Mouse (Mus musculus) embryonic facial prominence, embryonic 14.5 days (tissue): ENCODE measurements around the gene Rgs9bp. TPM values are rescaled to one million over a fixed set of nuclear protein-coding genes. Genes with fewer than 3 reads are reported as not detected.
A peak's percentile ranks its signal among the peaks of the same experiment; 100 is the strongest.
"Not testable (repeated sequence)": the region's sequence is repeated elsewhere in the genome, so short reads cannot be mapped to it uniquely, and the experiment has no call there.

ENCODE experiments used
- ATAC-seq: fragments of 200-750 bp; cut with Nextera tagmentation; 2 replicates; pipeline ENCODE4 v1.8.0; 2017; ENCODE audit warnings: low read depth, moderate number of reproducible peaks, moderate TSS enrichment
- DNase-seq: peaks from one replicate; pipeline ENCODE4 v3.0.0-alpha.2; 2015; ENCODE audit warnings: low spot score
- H3K27ac ChIP-seq: fragments of 300-500 bp; sonication (generic); replicated peaks from 2 replicates; pipeline ENCODE4 v1.5.1; 2014; ENCODE audit warnings: low read depth, mild to moderate bottlenecking, low read length, moderate library complexity
- H3K27me3 ChIP-seq: fragments of 300-500 bp; sonication (generic); replicated peaks from 2 replicates; pipeline ENCODE4 v1.6.1; 2014; ENCODE audit warnings: low read length; ENCODE audit not compliant: control insufficient read depth, insufficient read depth
- H3K36me3 ChIP-seq: fragments of 300-500 bp; sonication (generic); 2 replicates; pipeline ENCODE4 v1.6.1; 2014; ENCODE audit warnings: low read length, mixed read lengths; ENCODE audit not compliant: control insufficient read depth, insufficient read depth
- H3K4me1 ChIP-seq: fragments of 300-500 bp; sonication (generic); 2 replicates; pipeline ENCODE4 v1.6.1; 2014; ENCODE audit warnings: antibody characterized with exemption, low read length; ENCODE audit not compliant: control insufficient read depth, insufficient read depth
- H3K4me2 ChIP-seq: fragments of 300-500 bp; sonication (generic); 2 replicates; pipeline ENCODE4 v1.6.1; 2014; ENCODE audit warnings: low read depth, mild to moderate bottlenecking, low read length, moderate library complexity, mixed read lengths
- H3K4me3 ChIP-seq: fragments of 300-500 bp; sonication (generic); 2 replicates; pipeline ENCODE4 v1.5.1; 2014; ENCODE audit warnings: low read depth, mild to moderate bottlenecking, low read length
- H3K9ac ChIP-seq: fragments of 300-500 bp; sonication (generic); 2 replicates; pipeline ENCODE4 v1.6.1; 2014; ENCODE audit warnings: low read depth, mild to moderate bottlenecking, low read length, moderate library complexity, mixed read lengths
- H3K9me3 ChIP-seq: fragments of 300-500 bp; sonication (generic); 2 replicates; pipeline ENCODE4 v1.6.1; 2016; ENCODE audit warnings: low read length; ENCODE audit not compliant: control insufficient read depth
- WGBS: fragments of 180-500 bp; shearing (Covaris S2); extraction: QIAGEN DNeasy Blood & Tissue Kit; methylation state at CpG from one replicate; pipeline ENCODE4 v1.1.7; 2014; 5-methylcytosine and 5-hydroxymethylcytosine counted together
- polyA plus RNA-seq: library from polyadenylated mRNA; unstranded; fragments of >200 nt; fragmentation: Nextera tagmentation; extraction: Ambion mirVana; gene quantifications from 2 replicates; pipeline ENCODE4 v1.2.1, GENCODE M21; 2014

The Rgs9bp gene
- polyA plus RNA-seq, 1 experiment from 2014 or later = 0.22 TPM

DNA sequence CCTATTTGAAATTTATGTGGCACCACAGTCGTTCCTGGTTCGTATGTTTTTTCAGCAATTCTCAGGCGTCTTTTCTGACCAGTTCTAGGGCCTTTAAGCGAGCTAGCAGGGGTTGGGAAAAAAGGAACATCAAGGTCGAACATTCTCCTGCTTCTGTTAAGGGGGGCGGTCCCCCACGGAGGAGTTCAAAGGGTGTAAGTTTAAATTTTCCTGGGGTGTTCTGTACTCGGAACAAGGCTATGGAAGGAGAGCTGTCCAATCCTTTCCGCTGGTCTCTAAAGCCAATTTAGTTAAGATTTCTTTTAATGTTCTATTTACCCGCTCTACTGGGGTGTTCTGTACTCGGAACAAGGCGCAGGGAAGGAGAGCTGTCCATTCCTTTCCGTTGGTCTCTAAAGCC, 19.4 kb downstream of the Rgs9bp start:
- H3K9me3 ChIP-seq, DNase-seq: not testable (repeated sequence)

GRCm38 (mm10) chr7:35564872-35565271, 20.5 kb downstream of the Rgs9bp start:
- not testable (repeated sequence) for H3K9me3 ChIP-seq, H3K27me3 ChIP-seq, H3K4me1 ChIP-seq, ATAC-seq, H3K27ac ChIP-seq, H3K4me2 ChIP-seq, H3K4me3 ChIP-seq, DNase-seq, H3K36me3 ChIP-seq, H3K9ac ChIP-seq
- 80% methylated on average over 10 of the region's 10 CpGs for WGBS

More for the DNA sequence above, 19.4 kb downstream of the Rgs9bp start:
- not testable (repeated sequence) for H3K9ac ChIP-seq, H3K4me3 ChIP-seq, H3K36me3 ChIP-seq, ATAC-seq, H3K4me1 ChIP-seq, H3K27me3 ChIP-seq, H3K4me2 ChIP-seq, H3K27ac ChIP-seq
- 76% methylated on average over 13 of the region's 13 CpGs for whole genome bisulfite sequencing

DNA sequence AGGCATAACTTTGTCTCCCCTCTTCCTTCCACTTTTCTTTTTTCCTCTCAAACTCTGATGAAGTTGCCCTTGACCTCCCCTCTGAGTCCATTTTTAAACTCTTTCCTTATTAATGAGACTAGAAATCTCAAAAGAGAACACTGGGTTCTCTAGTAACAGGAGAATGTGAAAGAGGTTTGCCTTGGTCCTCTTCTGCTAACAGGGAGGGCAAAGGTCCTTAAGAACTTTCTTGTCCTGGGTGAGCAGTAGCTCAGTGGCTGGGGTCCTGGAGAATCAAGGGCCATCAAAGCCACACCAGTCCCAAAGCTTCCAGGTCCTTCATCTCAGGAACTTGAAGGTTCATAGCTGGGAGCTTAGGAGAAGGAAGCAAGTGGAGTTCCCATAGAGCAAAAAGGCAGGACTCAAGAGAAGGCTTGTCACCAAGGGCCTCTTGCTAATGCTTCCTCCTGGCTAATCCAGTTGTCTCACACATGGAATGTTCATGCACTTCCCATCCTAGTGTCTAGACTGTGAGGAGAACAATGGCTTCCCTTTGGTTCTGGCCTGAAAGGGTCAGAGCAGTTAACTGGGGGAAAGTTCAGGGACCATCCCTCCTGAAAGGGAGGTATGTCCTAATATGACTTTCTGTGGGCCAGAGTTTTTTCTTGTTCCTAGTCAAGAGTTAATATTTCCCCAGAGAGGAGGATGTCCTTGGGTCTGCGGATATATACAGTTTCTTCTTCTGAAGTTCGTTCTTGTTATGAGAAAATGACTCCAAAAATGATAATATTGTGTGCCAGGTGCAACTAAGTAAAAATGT, 21.1 kb downstream of the Rgs9bp start:
- ATAC-seq (no peak), DNase-seq (no peak)
- no peaks in the 10 kb centered on the region for H3K9me3 ChIP-seq
- H3K4me3 ChIP-seq = no peak overlapping the region
- no peak overlapping the region for H3K4me2 ChIP-seq
- no peak overlapping the region for H3K9ac ChIP-seq
- H3K4me1 ChIP-seq = no peaks in the 10 kb centered on the region
- 77% methylated on average over 2 of the region's 2 CpGs for WGBS
- H3K27ac ChIP-seq = no peak overlapping the region
- H3K36me3 ChIP-seq = no peaks in the 10 kb centered on the region
- H3K27me3 ChIP-seq = no peaks in the 10 kb centered on the region

GRCm38 (mm10) chr7:35563071-35563470, 22.3 kb downstream of the Rgs9bp start:
- no peak for DNase-seq
- Histone ChIP-seq H3K4me1 (no peaks in the 10 kb centered on the region), H3K27me3 (no peaks in the 10 kb centered on the region), H3K27ac (no peak overlapping the region), H3K9me3 (no peaks in the 10 kb centered on the region), H3K4me2 (no peak overlapping the region), H3K36me3 (no peaks in the 10 kb centered on the region), H3K9ac (no peak overlapping the region), H3K4me3 (no peak overlapping the region)
- WGBS = 66% methylated on average over 11 of the region's 11 CpGs
- ATAC-seq = no peak

DNA sequence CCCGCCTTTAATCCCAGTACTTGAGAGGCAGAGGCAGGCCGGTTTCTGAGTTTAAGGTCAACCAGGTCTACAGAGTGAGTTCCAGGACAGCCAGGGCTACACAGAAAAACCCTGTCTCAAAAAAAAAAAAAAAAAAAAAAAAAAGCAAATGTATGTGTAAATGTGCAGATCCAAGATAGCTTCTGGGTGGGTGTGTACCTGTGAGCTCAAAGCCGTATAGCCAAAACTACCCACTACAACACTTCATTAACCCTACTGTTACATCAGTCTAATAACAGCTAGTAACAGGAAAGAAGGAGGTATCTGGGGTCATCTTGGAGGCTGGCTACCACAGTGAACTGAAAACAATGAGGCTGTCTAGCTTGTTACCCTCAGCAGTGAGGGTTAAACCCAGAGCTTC, 25.5 kb downstream of the Rgs9bp start:
- peaks cover 5% of the 10 kb centered on the region; the same call in 1 of the 2 replicates for H3K4me1 ChIP-seq
- H3K4me3 ChIP-seq = no peak overlapping the region
- no peak for ATAC-seq
- no peaks in the 10 kb centered on the region for H3K36me3 ChIP-seq
- H3K27ac ChIP-seq = no peak overlapping the region
- H3K4me2 ChIP-seq = no peak overlapping the region
- DNase-seq = no peak
- WGBS = 83% methylated on average over 3 of the region's 3 CpGs
- no peaks in the 10 kb centered on the region for H3K27me3 ChIP-seq
- H3K9ac ChIP-seq = no peak overlapping the region
- no peaks in the 10 kb centered on the region for H3K9me3 ChIP-seq

- peaks cover 5% of the 10 kb centered on the region; the same call in 1 of the 2 replicates for H3K4me1 ChIP-seq
- no peak overlapping the region for H3K4me3 ChIP-seq
- H3K9ac ChIP-seq = no peak overlapping the region
- no peak overlapping the region for H3K27ac ChIP-seq
- no peaks in the 10 kb centered on the region for H3K36me3 ChIP-seq
- no peak for ATAC-seq
- WGBS = 42% methylated on average over 2 of the region's 2 CpGs
- DNase-seq = no peak
- H3K9me3 ChIP-seq = no peaks in the 10 kb centered on the region
- H3K4me2 ChIP-seq = no peak overlapping the region
- H3K27me3 ChIP-seq = no peaks in the 10 kb centered on the region
Observed at GRCm38 (mm10) chr7:35558681-35559080, 26.7 kb downstream of the Rgs9bp start.

- DNase-seq (no peak), ATAC-seq (no peak)
- H3K27ac ChIP-seq = no peak overlapping the region
- H3K4me1 ChIP-seq = peaks cover 5% of the 10 kb centered on the region; the same call in 1 of the 2 replicates
- no peaks in the 10 kb centered on the region for H3K36me3 ChIP-seq
- WGBS = 80% methylated on average over 3 of the region's 3 CpGs
- no peaks in the 10 kb centered on the region for H3K27me3 ChIP-seq
- H3K4me2 ChIP-seq = no peak overlapping the region
- H3K4me3 ChIP-seq = no peak overlapping the region
- H3K9ac ChIP-seq = no peak overlapping the region
- no peaks in the 10 kb centered on the region for H3K9me3 ChIP-seq
Observed at GRCm38 (mm10) chr7:35557577-35557976, 27.8 kb downstream of the Rgs9bp start.

GRCm38 (mm10) chr7:35556905-35557304, 28.5 kb downstream of the Rgs9bp start:
- ATAC-seq (no peak), DNase-seq (no peak)
- Histone ChIP-seq H3K9me3 (no peaks in the 10 kb centered on the region), H3K9ac (no peak overlapping the region), H3K27ac (no peak overlapping the region), H3K36me3 (no peaks in the 10 kb centered on the region), H3K4me3 (no peak overlapping the region), H3K4me1 (peaks cover 5% of the 10 kb centered on the region; the same call in 1 of the 2 replicates), H3K27me3 (no peaks in the 10 kb centered on the region), H3K4me2 (no peak overlapping the region)
- 85% methylated on average over 5 of the region's 5 CpGs for WGBS

DNA sequence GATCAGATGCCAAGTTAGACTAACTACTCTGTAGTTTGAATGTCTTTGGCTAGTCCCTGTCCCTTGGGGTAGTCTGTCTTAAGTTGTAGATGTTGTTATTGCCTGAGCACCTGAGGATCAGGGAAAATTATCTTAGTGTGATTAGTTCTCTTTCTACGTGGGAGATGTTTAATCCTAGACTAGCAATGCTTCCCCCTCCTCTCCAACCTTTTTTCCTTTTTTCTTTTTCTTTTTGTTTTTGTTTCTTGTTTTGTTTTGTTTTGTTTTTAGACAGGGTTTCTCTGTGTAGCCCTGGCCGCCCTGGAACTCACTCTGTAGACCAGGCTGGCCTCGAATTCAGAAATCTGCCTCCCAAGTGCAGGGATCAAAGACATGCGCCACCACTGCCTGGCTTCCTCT, 29.2 kb downstream of the Rgs9bp start, which contains the start of gene Nudt19:
Gene Nudt19, minus strand, starts transcription at position 100 of the 399 bp plus-strand sequence.
- H3K27ac ChIP-seq = peak within 1 kb of the TSS; percentile 97
- WGBS = 71% methylated on average over 4 of the region's 4 CpGs
- ATAC-seq = no peak

More for the DNA sequence above, 29.2 kb downstream of the Rgs9bp start, which contains the start of gene Nudt19:
- Histone ChIP-seq H3K4me3 (peak within 1 kb of the TSS; percentile 86), H3K36me3 (peaks cover 1% of the 10 kb centered on the region; the same call in 1 of the 2 replicates), H3K4me2 (peak within 1 kb of the TSS; percentile 98), H3K9ac (peak within 1 kb of the TSS; percentile 98), H3K4me1 (peaks cover 5% of the 10 kb centered on the region; the same call in 1 of the 2 replicates), H3K27me3 (no peaks in the 10 kb centered on the region), H3K9me3 (no peaks in the 10 kb centered on the region)
- DNase-seq = no peak
